Mouse (Mus musculus) megakaryocyte progenitor cell, adult 5-6 weeks (primary cell): ENCODE results near the gene Grik4. TPM values are rescaled to one million over a fixed set of nuclear protein-coding genes. Genes with fewer than 3 reads are reported as not detected.

Experiments
- ATAC-seq: replicated peaks from 2 replicates; pipeline ENCODE4 v1.8.0; 2016; ENCODE audit warnings: mild to moderate bottlenecking, moderate TSS enrichment, inconsistent platforms; ENCODE audit not compliant: poor library complexity
- total RNA-seq, 2 experiments: library from RNA; stranded (forward) in 1 of 2; stranded (reverse) in 1 of 2; fragments of 157-497, 149-512 nt in 1 of 2; fragments of 200-1000 nt in 1 of 2; gene quantifications; 2 replicates each; pipeline versions ENCODE4 v1.2.3 to v1.2.4; 2015 to 2017

Grik4 gene
- total RNA-seq, 2 experiments from 2014 or later: not detected

DNA sequence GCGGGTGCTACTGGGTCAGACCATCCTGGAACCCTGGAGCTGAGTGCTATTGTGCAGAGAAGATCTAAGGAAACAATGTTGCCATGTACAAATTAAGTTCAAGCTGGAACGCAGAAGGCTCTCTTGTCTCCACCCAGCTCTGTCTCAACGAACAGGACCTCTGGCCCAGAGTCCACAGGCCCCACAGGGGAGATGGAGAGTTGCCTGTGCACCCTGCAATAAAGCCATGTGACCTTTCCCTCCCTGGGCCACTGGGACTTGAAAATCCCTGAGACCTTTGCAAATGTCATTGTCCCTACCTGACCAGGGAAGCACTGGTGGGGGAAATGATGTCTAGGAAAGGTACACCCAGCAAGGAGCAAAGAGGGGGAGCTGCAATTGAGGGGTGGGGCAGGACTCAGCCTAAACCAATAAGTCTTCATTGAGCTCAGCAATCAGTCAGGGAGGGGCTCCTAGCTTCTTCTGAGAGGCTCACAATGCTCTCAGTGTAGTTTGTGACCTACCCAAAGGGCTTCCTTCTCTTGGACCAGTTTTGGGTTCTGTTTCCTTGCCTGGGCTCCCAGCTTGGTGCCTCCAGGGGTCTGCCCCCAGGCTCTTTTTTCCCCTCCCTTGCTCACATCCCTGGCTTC is 187.2 kb downstream of the Grik4 start:
- no peak for ATAC-seq

- ATAC-seq: no peak
These were observed 189.6 kb downstream of the Grik4 start for GRCm38 (mm10) chr9:42754699-42755098.

- no peak for ATAC-seq
These were observed 193.1 kb downstream of the Grik4 start for GRCm38 (mm10) chr9:42751160-42751559.

- no peak for ATAC-seq
These were observed 194.1 kb downstream of the Grik4 start for GRCm38 (mm10) chr9:42750176-42750575.

DNA sequence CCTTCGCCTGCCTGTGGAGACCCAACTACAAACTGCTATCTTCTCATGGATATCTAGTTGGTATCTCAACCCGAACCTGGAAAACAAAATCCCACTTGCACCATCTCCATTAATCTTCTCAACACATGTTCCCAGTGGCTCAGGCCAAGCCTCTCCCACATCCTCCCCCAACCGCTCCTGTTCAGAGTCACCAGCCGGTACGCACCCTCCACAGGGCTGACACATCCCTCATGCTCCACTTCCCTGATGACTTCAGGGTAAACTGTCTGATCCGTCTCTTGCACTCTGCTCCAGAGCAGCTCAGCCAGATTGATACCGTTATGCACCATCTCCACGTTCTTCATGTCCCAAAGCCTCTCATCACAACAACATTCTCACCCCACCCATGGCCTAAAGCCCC is 198.3 kb downstream of the Grik4 start:
- no peak for ATAC-seq

GRCm38 (mm10) chr9:42742385-42742784 is 201.9 kb downstream of the Grik4 start:
- no peak for ATAC-seq

DNA sequence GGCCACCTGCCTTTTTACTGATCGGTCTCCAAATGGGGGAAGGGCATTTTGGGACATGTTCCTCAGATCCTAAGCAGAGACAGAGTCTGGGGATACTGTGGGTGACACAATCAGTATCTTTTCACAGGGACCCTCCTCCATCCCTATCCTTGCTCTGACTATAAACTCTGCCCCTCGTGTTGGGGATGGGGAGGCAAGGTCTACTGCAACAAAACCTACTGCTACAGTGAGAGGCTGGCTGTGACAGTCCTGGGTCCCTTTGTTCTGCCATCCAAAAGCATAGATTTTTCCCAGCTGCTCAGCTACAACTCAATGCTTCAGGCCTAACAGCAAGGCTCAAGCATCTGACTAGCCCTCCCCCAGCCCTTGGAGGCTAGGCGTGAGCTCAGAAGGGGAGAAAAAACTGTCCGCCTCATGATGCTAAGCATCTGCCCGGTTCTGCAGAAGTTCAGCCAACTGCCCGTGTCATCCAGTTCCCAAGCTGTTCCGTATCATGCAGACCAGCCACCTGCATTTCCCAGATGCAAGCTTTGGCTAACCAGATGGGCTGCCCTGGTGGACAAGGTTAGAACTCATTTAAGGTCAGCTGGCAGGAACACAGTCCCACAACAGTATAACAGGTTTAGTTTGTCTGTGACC is 207.5 kb downstream of the Grik4 start:
- ATAC-seq: no peak

GRCm38 (mm10) chr9:42735086-42735485 is 209.2 kb downstream of the Grik4 start:
- ATAC-seq: no peak

DNA sequence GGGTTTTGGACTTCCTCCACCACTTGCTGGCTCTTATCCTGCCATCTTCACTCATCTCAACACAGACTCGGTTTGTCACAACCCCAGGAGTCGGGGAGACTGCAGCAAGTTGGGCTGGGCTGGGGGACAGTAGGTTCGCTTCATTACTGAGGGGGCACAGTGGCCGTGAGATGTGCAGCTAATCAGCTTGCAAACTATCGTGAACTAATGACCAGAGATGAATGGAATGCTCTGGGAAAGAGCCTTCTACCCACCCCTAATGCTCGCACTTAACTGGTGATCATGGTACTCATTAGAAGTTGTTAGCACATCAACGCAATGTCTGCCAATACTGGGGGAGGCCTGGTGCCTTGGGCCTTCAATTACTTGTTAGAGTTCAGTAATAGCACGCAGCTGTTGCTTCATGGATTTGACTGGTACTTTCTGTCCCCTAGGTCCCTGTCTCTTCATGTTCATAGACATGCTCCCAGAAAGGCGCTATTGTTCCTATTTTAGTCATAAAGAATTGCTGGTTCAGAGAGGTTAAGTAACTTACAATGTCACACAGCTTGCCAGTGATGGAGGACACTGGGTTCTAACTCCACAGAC is 211.5 kb downstream of the Grik4 start:
- no peak for ATAC-seq

- ATAC-seq: no peak
These were observed 215.8 kb downstream of the Grik4 start for GRCm38 (mm10) chr9:42728472-42728871.

- no peak for ATAC-seq
These were observed 216.6 kb downstream of the Grik4 start for GRCm38 (mm10) chr9:42727661-42728060.

DNA sequence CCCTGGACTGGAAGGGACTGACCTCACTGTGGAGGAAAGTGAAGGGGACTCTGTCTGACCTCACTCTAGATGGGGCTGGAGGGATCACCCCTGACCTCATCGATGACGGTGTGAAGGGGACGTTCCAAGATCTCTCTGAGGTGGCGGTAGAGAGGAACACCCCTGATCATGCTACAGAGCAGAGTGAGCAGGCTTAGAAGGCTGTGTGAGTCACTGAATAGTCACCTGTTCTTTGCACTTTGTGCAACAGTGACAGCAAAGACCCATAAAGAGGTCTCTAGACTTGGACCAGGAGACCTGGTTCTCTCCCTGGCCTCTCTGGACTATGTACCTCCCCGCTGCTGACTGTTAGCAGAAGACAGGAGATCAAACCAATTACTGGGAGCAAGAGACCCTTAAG is 217.1 kb downstream of the Grik4 start:
- ATAC-seq: no peak

DNA sequence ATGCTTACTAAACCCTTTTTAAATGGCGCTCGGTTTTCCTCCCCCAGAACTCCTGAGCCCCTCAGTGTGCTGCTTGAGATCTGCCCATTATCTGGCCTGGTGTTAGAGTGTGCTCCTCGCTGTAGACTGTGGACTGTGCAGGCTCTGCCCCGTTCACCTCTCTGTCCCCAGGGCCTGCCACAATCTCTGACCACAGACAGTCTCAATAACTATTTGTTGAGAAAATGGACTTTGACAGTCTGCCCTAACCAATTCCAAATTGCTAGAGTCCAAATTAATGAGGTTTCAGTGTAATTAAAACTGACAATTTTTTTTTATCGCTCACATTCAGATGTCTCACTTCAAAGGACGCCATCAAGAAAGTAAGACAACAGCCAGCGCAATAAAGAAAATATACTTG is 220.2 kb downstream of the Grik4 start:
- no peak for ATAC-seq

DNA sequence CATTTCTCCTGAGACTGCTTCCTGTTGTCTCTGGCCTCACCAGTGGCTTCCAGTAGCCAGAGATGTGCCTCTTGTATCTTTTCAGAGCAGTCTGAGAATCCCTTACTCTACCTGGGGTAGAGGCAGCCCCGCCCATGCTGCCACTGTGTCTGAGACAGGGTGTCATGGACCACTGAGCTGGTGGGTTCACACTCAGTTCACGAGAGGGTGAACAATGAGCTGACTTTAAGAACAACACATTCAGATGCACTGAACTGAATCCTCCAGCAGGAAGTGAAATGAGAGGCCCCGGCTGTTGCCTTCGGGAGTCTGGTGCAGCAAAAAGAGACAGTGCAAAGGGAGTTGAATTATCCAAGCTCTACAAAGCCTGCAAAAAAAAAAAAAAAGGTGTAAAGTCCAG is 221.8 kb downstream of the Grik4 start:
- ATAC-seq: no peak

- no peak for ATAC-seq
These were observed 222.6 kb downstream of the Grik4 start for GRCm38 (mm10) chr9:42721718-42722117.

GRCm38 (mm10) chr9:42721146-42721545 is 223.1 kb downstream of the Grik4 start:
- ATAC-seq: no peak

- no peak for ATAC-seq
These were observed 230.4 kb downstream of the Grik4 start for GRCm38 (mm10) chr9:42713912-42714311.

DNA sequence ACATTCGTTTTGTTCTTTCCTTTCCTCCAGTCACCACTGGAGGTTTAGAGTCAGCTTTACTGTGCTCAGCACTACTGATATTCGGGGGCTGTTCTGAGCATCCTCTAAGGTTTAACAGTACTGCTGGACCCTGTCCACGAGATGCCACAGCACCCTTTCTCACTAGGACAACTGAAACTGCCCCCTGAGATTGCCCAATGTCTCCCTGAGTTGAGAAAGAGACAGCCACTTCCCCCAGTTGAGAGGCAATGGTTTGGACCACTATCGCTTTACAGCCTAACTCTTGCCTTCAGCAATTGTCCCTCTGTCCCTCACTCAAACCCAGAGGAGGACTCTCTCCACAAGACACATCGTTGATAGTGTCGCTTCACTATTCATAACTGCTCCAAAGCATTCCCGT is 238.4 kb downstream of the Grik4 start:
- peak; percentile 89 for ATAC-seq

DNA sequence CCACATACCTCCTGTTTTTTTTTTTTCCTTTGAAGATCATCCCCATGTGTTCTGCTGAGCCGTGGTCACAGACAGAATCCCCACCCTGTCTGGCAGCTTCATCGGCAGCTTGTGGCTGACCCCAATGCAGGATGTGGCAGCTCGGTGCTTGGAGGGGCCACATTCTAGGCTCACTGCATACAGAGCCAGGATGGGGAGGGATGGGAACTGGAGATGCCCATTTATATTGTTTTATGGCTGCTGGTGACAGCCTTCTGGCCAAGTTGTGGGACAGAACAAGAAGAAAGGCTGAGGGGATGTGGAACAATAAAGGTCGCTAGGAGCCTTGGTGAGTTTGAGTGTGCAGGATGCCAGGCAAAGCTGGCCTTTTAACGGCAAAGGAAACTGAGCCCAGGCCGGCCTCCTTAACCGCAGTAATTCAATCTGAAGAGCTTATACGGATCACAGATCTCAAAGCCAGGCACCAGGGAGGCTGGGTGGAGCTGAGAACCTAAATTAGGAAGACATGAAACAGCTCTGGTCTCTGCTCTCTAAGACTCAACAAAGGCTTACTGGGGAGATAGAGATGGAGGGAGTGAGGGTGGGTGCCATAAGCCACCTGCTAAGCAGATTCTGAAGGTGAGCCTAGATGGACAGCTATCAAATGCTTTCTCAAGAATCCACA is 241.0 kb downstream of the Grik4 start:
- no peak for ATAC-seq

GRCm38 (mm10) chr9:42702231-42703132 is 241.8 kb downstream of the Grik4 start:
- ATAC-seq: no peak

- no peak for ATAC-seq
These were observed 242.6 kb downstream of the Grik4 start for GRCm38 (mm10) chr9:42701729-42702128.
